Mouse (Mus musculus): Measurements from ENCODE around the gene Pcsk1. TPM values are rescaled to one million over a fixed set of nuclear protein-coding genes. Genes with fewer than 3 reads are reported as not detected.

Pcsk1 gene
- 10 to 100 TPM; 38.0 to 57.7 TPM for total RNA-seq (2021)
- long read RNA-seq, experiment 1, full-length matches to known transcripts: 40 of 47 reads
- long read RNA-seq, experiment 1, partial matches to known transcripts: 5 of 47 reads
- long read RNA-seq, experiment 1, other reads (novel, unspliced or antisense): 2 of 47 reads
- long read RNA-seq, experiment 2, full-length matches to known transcripts: 20 of 24 reads
- long read RNA-seq, experiment 2, partial matches to known transcripts: 3 of 24 reads
- long read RNA-seq, experiment 2, other reads (novel, unspliced or antisense): 1 of 24 reads

DNA sequence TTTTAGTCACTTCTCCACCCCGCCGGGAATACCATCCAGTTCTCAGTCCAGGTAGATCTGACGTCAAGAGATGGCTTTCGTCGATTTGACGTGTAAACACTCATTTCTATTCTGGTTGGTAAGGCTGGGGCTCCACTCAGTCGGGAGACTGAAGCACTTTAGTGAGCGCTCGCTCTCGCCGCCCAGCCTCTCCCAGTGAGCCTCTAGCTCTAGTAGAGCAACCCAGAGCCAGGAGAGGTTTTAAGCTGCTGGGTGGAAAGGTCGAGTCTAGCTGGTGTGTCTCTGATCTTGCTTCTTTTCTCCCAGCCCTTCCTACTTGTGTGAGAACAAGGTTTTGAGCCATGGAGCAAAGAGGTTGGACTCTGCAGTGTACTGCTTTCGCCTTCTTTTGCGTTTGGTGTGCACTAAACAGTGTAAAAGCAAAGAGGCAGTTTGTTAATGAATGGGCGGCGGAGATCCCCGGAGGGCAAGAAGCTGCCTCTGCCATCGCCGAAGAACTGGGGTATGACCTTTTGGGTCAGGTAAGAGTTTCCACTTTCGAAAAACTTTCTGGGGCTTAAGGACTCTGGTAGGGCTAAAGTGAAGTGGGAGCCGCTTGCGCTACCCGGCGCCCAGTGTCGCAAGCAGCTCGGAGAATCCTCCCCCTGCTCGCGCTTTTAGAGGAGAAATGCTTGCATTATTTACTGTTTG lies at the start of gene Pcsk1:
Gene Pcsk1, plus strand, starts transcription at position 106 of the 690 bp plus-strand sequence.
- DNase-seq (ENCODE audit: low spot score in 2 of 2): peak; percentile 52 to 56

DNA sequence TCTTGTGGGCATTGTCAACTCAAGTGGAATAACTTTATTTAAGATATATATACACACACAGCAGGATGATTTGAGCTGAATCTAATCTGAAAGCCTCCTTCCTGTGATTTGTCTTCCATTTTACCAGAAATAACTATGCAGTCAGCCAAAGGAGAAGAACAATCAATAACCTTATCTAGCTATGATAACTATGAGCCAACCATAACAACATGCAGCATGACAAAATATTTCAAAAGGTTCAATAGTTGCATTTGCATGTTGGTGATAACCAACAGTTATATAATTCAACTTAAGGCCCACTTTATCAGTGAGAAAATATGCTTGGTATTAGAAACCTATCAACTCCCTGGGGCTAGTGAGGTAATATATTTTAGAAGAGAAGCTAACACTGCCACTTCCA lies 30.8 kb upstream of the Pcsk1 start:
- no peak for DNase-seq (ENCODE audit: low spot score in 2 of 2)

DNA sequence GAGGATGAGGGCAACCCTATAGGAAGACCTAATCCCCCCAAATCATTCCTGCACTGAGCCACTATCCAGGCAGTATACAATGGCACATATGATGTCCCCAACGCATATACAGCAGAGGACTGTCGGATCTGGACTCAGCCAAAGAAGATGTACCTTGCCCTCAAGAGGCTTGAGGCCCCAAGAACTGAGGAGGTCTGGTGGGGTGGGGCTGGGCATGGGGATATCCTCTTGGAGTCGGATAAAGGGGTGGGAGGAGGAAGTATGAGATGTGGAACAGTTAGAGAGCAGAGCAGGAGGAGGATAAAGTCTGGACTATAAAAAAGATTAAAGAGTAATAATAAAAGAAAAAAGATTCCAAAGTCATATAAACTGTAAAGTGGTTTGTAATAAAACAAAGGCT lies 25.7 kb upstream of the Pcsk1 start:
- DNase-seq (ENCODE audit: low spot score in 2 of 2): no peak

DNA sequence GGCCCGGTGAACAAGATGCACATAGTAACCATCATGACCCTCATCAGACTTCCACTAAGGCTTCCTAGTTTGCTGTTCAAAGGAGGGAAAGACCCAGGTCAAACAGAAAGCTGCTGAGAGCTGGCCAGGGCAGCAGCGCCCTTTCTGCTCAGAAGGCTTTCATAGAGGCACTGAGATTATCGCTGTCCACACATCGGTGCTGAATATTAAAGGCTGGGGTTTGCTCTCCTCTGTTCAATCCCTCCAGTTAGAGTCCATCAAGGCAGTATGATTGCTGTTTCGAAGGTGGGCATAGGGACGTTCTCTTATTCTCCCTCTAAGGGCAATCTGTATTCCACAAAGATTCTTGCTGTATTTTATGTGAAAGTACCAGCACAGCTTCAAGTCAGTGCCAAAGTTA lies 1.0 kb upstream of the Pcsk1 start:
- DNase-seq (ENCODE audit: low spot score in 2 of 2): no peak

DNA sequence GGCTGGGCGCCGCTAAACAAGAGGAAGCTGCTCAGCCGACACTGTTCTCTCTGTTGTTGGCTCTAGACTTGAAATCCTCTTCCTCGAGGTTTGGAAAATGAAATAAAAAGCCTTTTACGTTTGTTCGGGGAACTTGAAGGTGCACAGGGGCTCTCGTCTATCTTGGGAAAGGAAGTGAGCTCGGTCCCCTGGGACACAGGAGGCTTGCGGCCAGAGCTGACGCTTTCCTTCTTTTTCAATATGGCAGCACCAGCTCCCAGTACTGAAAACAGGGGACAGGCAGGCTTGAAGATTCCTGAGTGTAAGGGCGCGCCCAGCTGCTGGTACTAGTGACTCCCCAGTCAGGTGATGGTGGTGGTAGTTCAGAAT lies 769 bp downstream of the Pcsk1 start:
- peak; percentile 16 to 35 for DNase-seq (ENCODE audit: low spot score in 2 of 2)

DNA sequence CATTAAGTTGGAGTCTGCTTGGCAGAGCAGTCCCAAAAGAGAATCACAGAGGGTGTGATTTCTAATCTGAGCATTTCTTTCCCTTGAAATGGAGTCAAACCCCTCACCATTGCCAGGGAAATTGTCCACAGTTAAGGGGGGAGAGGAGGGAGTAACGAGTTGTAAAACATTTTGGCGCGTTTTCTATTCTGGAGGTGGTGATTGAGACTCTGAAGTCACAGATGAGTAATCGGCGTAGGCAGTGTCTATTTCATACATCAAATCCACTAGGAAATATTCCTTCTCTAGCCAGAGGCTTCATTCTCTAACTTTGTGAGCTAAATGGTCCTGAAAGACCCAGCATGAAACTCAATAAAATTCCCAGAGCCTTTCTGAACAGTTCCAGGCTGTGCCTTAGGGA lies 1.4 kb downstream of the Pcsk1 start:
- DNase-seq (ENCODE audit: low spot score in 2 of 2): peak; percentile 27 to 30

DNA sequence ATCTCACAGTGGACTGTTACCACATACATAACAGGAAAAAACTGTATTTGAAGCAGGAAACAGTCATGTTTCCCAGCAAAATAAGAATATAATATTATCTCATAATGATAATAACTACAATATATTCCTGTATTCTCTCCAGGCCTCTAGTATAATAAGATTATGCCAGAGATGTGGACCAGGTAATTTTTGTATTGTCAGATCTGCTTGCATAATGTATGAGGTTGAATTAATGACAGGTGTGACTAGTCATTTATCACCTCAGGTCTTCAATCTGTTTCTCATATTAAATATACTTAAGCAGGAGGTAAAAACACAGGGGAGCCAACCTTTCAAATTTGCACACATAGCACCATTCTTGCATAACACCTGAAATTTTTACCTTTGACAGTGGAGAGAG lies 5.9 kb downstream of the Pcsk1 start:
- DNase-seq (ENCODE audit: low spot score in 2 of 2): no peak

DNA sequence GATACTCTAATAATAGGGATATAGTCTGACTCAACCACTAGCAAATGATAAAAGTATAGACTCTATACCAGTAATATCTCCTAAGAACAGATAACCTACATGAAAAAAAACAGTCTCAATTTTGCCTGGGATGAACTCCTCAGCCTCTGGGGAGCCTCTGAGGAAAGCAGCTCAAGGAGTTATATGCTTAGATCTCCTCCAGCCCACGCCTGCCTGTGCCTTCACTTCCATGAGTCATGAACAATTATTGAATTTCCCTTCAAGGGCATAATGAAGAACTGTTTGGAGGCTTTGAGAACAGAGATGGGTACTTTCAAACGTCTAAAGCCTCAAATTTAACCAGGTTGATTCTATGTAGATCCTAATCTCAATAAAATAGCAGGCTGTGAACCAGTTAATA lies 23.5 kb downstream of the Pcsk1 start:
- DNase-seq (ENCODE audit: low spot score in 2 of 2): peak; percentile 25 to 26

DNA sequence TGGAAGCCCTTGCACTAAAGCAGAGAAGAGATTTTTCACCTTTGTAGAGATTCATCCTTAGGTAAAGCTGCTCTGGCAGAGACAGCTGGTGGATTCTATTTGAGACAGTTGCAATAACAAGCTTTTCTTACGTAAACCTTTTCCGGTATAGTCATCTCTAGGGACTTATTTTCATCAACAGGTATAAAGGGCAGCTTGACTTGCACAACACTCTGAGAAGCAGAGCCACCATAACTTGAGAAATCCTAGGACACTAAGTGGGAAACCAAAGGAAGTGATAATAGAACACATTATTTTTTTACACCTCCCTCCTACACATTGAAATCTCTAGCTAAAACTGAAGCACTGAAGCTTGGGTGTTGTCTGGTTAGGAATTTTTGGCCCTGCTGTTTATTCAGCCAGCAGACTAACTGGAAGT lies 24.4 kb downstream of the Pcsk1 start:
- peak; percentile 10 to 24 for DNase-seq (ENCODE audit: low spot score in 2 of 2)

DNA sequence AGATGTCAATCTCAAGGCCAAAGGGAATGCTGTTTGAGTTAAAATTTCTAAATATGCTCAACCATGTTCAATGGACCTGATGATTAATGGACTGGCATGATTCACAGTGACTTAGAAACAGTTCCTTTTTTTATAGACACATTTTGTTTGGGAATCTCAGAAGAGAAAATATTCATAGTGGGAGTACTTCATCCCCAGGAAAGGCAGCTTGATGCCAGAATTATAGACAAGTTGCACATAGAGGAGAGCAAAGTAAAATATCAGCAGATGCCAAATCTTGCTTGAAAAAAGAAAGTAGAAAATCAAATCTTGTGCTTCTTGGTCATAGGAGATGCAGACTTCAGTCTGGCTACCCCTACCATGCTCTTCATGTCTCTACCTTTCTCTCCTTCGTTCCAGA lies 25.2 kb downstream of the Pcsk1 start:
- DNase-seq (ENCODE audit: low spot score in 2 of 2): no peak

DNA sequence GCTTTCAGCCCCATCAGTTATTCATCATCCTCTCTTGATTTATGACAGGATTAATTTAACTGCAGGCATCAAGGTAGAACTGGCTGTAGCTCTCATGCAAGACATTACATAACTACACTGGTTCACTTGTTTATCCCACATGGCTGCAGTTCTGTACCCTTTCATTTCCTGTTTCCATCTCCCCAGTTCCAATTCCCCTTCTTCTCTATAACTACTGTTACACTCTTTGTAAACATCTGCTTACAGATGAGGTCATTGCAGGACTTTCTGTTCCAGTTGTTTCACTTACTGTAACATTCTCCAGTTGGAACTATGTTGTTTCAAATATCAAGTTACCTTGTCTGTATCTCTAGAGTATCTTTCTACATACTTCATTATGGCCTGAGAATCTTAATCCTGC lies 46.2 kb downstream of the Pcsk1 start:
- no peak for DNase-seq (ENCODE audit: low spot score in 2 of 2)

DNA sequence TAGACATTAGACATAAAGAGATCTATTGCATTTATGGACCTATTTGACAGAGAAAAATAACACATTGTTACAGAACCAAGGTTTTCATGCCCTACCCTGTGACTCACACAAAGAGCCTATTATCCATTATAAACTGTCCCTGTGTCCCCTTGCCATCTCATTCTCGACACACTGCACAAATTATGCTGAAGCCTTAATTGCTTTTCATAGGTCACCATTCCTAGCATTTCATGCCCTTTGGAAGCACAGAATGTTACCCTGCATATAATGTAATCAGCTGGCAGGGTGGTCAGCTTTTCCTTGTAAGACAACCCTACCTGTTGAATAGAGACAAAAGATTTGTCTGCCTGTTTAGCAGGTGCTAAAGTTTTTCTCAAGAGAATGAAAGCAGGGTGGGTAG lies 71.0 kb downstream of the Pcsk1 start:
- DNase-seq (ENCODE audit: low spot score in 2 of 2): no peak

DNA sequence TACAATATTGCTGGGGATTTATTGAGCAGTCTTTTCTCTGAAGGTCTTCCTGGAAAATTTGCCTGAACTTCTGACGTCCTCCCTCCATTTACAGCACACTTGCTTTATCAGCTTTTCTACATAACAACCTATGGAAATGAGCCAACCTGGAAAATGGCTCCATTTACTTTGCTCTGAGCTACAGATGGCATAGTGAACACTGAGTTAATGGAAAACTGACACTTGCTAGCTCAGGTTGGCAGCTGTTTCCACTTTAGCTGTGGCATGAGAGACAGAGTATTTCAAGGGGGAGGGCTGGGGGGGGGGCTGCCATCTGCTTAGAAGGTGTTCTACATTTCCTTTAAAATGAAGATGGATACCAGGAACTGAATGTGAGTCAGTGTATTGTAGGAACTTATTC lies 73.8 kb downstream of the Pcsk1 start:
- DNase-seq (ENCODE audit: low spot score in 2 of 2): no peak
